Mouse (Mus musculus): Measurements from ENCODE around the gene Arhgap45.

- no peak for TF ChIP-seq POLR2A (IDR thresholded peaks at IDR 0.05; ENCODE audit: borderline replicate concordance, extremely low read depth, low read depth, low read length)
- TF ChIP-seq CTCF (IDR thresholded peaks at IDR 0.05; ENCODE audit: insufficient read depth, low read length): no peak
Measured at GRCm38 (mm10) chr10:79994397-79995115, 21.9 kb upstream of the Arhgap45 start.

Data from lung, adult 2 months (tissue).